Mouse (Mus musculus): ENCODE measurements at regions not wholly inside any gene's neighbourhood (a gene's known extent, or its start where the extent isn't known, plus 50 kb on each side); places are given as distances from the start of the nearest gene placed in this dataset.

DNA sequence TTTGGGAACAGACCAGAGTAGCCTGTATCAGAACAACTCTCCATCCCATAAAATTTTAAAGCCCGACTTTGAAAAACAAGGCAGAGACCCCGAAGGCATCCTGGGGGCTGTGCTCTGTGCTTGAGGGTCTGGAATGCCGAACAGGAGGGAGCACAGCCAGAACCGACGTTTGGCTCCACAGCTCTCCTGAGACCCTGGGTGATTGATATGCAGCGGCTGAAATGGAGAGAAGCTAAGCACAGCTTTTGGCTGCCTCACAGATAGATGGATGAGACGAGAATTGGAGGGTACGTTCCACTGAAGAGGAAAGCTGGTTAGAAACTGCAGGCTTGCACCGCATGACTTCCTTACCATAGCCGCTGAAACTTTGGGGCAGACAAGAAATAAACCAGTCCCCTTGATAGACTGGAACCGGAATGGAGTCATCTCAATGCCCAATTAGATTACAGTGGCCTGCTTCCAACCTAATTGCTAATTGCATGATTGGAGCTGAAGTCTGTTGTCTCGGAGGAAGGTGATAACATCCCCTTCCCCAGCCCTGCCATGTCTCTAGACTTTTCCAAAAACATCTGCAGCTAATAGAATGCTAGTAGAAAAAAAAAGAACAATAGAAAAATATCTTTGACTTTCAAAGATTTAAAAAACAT lies 130.7 kb upstream of the Man2a1 start:
- TF ChIP-seq CTCF (IDR thresholded peaks at IDR 0.05) = no peak
- TF ChIP-seq EP300 (IDR thresholded peaks at IDR 0.05) = no peak

Data from lung, postnatal 0 days (tissue).